Mouse (Mus musculus): ENCODE results near the gene Paip2b.

DNA sequence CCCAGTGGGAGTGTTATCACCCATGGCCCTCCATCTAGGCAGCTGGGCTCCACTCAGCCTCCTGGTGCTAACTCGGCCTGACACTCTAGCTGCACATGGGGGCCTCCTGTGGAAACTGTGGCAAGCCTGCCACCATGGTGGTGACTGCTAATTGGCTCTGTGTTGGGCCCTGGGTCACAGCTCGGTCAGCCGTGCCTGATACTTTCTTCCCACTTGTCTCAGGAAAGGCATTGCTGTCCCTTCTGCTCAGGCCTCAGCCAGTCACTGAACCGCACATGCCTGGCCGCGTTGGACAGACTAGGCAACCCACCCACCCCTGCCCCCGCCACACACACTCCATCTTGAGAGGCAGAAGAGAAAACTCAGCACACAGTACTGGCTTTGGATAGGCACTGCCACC, 43.0 kb downstream of the Paip2b start:
- TF ChIP-seq CTCF (IDR thresholded peaks at IDR 0.05; ENCODE audit: extremely low read depth, insufficient read depth, low read length) = no peak
- TF ChIP-seq POLR2A (IDR thresholded peaks at IDR 0.05; ENCODE audit: extremely low read depth, insufficient read depth, low read length) = no peak

Data from cortical plate, adult 2 months (tissue).